Mouse (Mus musculus) small intestine, adult 2 months (tissue): Measurements from ENCODE around the gene Ccdc153. TPM values are rescaled to one million over a fixed set of nuclear protein-coding genes. Genes with fewer than 3 reads are reported as not detected.

Experiments
- H3K27ac ChIP-seq: fragments of 200-500 bp; 2 replicates; pipeline ENCODE4 v1.5.1; 2012; ENCODE audit warnings: low read depth, low read length, control low read depth, inconsistent platforms; ENCODE audit not compliant: insufficient read depth
- H3K27me3 ChIP-seq: fragments of 200-500 bp; 2 replicates; pipeline ENCODE4 v1.6.1; 2012; ENCODE audit warnings: mild to moderate bottlenecking, moderate library complexity, low read length, inconsistent platforms; ENCODE audit not compliant: control insufficient read depth, insufficient read depth
- H3K36me3 ChIP-seq: fragments of 200-500 bp; 2 replicates; pipeline ENCODE4 v1.6.1; 2012; ENCODE audit warnings: mild to moderate bottlenecking, low read length, control low read depth, inconsistent platforms; ENCODE audit not compliant: control insufficient read depth, insufficient read depth
- H3K4me1 ChIP-seq: fragments of 200-500 bp; 2 replicates; pipeline ENCODE4 v1.6.1; 2012; ENCODE audit warnings: low read length, inconsistent platforms, mixed read lengths; ENCODE audit not compliant: control insufficient read depth, insufficient read depth, insufficient read length
- H3K4me3 ChIP-seq: fragments of 200-500 bp; 2 replicates; pipeline ENCODE4 v1.5.1; 2012; ENCODE audit warnings: low read depth, mild to moderate bottlenecking, control low read depth, inconsistent platforms, low read length, moderate library complexity
- CTCF ChIP-seq: fragments of 200-500 bp; IDR thresholded peaks from 2 replicates; pipeline ENCODE4 v1.5.1; 2012; ENCODE audit warnings: low read depth, mild to moderate bottlenecking, control low read depth, inconsistent platforms, low read length, moderate library complexity, mixed read lengths; ENCODE audit not compliant: insufficient replicate concordance, insufficient read length; ENCODE audit errors: extremely low read depth
- POLR2A ChIP-seq: fragments of 200-500 bp; IDR thresholded peaks from 2 replicates; pipeline ENCODE4 v1.6.1; 2012; ENCODE audit warnings: low read depth, mild to moderate bottlenecking, control low read depth, inconsistent platforms, low read length, moderate library complexity
- WGBS: fragments of 180-500 bp; shearing (Covaris S2); methylation state at CpG from one replicate; pipeline ENCODE4 v1.1.7; 2018; 5-methylcytosine and 5-hydroxymethylcytosine counted together
- polyA plus RNA-seq: library from polyadenylated mRNA; depleted of rRNA; stranded (reverse); fragments of >200 nt; gene quantifications from 2 replicates; pipeline ENCODE4 v1.2.3, GENCODE M21; 2012; rRNA removed

The Ccdc153 gene
- polyA plus RNA-seq, 1 experiment = not detected

- Histone ChIP-seq H3K27me3 (peaks cover 22% of the 10 kb centered on the region), H3K4me3 (no peak overlapping the region), H3K36me3 (peaks cover 3% of the 10 kb centered on the region; the same call in 1 of the 2 replicates), H3K4me1 (peaks cover 10% of the 10 kb centered on the region), H3K27ac (no peak overlapping the region)
- no peak for TF ChIP-seq CTCF
- TF ChIP-seq POLR2A = no peak
- WGBS = 17% methylated on average over 6 of the region's 6 CpGs
Observed at GRCm38 (mm10) chr9:44286256-44286850, 45.9 kb downstream of the Ccdc153 start.

GRCm38 (mm10) chr9:44287003-44287400 is 46.5 kb downstream of the Ccdc153 start:
- H3K27me3 ChIP-seq = peaks cover 22% of the 10 kb centered on the region
- 33% methylated on average over 11 of the region's 11 CpGs for WGBS
- TF ChIP-seq POLR2A = no peak
- TF ChIP-seq CTCF = no peak
- H3K4me3 ChIP-seq = peak overlapping the region; percentile 51
- peaks cover 10% of the 10 kb centered on the region for H3K4me1 ChIP-seq
- H3K27ac ChIP-seq = no peak overlapping the region
- peaks cover 6% of the 10 kb centered on the region; the same call in 1 of the 2 replicates for H3K36me3 ChIP-seq

GRCm38 (mm10) chr9:44287401-44288075 is 47.1 kb downstream of the Ccdc153 start:
- H3K27ac ChIP-seq = no peak overlapping the region

GRCm38 (mm10) chr9:44288076-44288958 is 47.8 kb downstream of the Ccdc153 start, which contains the start of gene Abcg4:
Gene Abcg4 (minus strand): TSS chr9:44288615.
- Histone ChIP-seq H3K27ac (no peak within 1 kb of the TSS), H3K36me3 (peaks cover 8% of the 10 kb centered on the region; the same call in 1 of the 2 replicates), H3K4me3 (peak within 1 kb of the TSS; percentile 51), H3K27me3 (peaks cover 22% of the 10 kb centered on the region), H3K4me1 (peaks cover 10% of the 10 kb centered on the region)
- TF ChIP-seq CTCF = no peak
- no peak for TF ChIP-seq POLR2A
- 2% methylated on average over 38 of the region's 38 CpGs for WGBS

More at GRCm38 (mm10) chr9:44287401-44288075, 47.1 kb downstream of the Ccdc153 start:
- 5% methylated on average over 47 of the region's 47 CpGs for WGBS
- TF ChIP-seq POLR2A = no peak
- TF ChIP-seq CTCF = no peak
- H3K4me3 ChIP-seq = peak overlapping the region; percentile 51
- peaks cover 8% of the 10 kb centered on the region; the same call in 1 of the 2 replicates for H3K36me3 ChIP-seq
- peaks cover 22% of the 10 kb centered on the region for H3K27me3 ChIP-seq
- peaks cover 10% of the 10 kb centered on the region for H3K4me1 ChIP-seq

GRCm38 (mm10) chr9:44288959-44289291 is 48.4 kb downstream of the Ccdc153 start:
- TF ChIP-seq POLR2A (no peak), CTCF (no peak)
- Histone ChIP-seq H3K4me1 (peaks cover 10% of the 10 kb centered on the region), H3K4me3 (no peak overlapping the region), H3K36me3 (peaks cover 8% of the 10 kb centered on the region; the same call in 1 of the 2 replicates), H3K27me3 (peaks cover 22% of the 10 kb centered on the region), H3K27ac (no peak overlapping the region)
- WGBS = 24% methylated on average over 11 of the region's 11 CpGs

GRCm38 (mm10) chr9:44292490-44292889 is 52.0 kb downstream of the Ccdc153 start:
- Histone ChIP-seq H3K27me3 (peaks cover 9% of the 10 kb centered on the region), H3K36me3 (peaks cover 39% of the 10 kb centered on the region), H3K4me3 (no peak overlapping the region), H3K27ac (no peak overlapping the region), H3K4me1 (peaks cover 4% of the 10 kb centered on the region)
- WGBS = 65% methylated on average over 3 of the region's 3 CpGs
- peak; percentile 34; the same call in 1 of the 2 replicates for TF ChIP-seq CTCF
- TF ChIP-seq POLR2A = no peak

Other genes with a start within 250 kb of the Ccdc153 start
- 17.0 and 20.7 TPM in 2 replicates for gene Thy1, start 197.3 kb upstream of the Ccdc153 start, polyA plus RNA-seq
- gene Usp2, start 173.7 kb upstream of the Ccdc153 start, polyA plus RNA-seq = 12.0 and 17.7 TPM in 2 replicates
- 0.04 TPM in 2 replicates for gene Mfrp, start 138.9 kb upstream of the Ccdc153 start, polyA plus RNA-seq
- gene C1qtnf5, start 133.4 kb upstream of the Ccdc153 start, polyA plus RNA-seq = 6.4 and 7.0 TPM in 2 replicates
- gene Gm49380, start 127.2 kb upstream of the Ccdc153 start, polyA plus RNA-seq = not detected in 2 replicates
- gene Rnf26, start 127.2 kb upstream of the Ccdc153 start, polyA plus RNA-seq = 16.9 and 26.4 TPM in 2 replicates
- gene Mcam, start 106.2 kb upstream of the Ccdc153 start, polyA plus RNA-seq = 14.2 and 14.3 TPM in 2 replicates
- 2.9 and 6.9 TPM in 2 replicates for gene Cbl, start 6.6 kb upstream of the Ccdc153 start, polyA plus RNA-seq
- 9.9 and 23.6 TPM in 2 replicates for gene Pdzd3, start 10.8 kb downstream of the Ccdc153 start, polyA plus RNA-seq
- 3.1 and 7.5 TPM in 2 replicates for gene Nlrx1, start 27.9 kb downstream of the Ccdc153 start, polyA plus RNA-seq
- 1.3 and 2.0 TPM in 2 replicates for gene Abcg4, start 47.9 kb downstream of the Ccdc153 start, polyA plus RNA-seq
- gene Hinfp, start 65.0 kb downstream of the Ccdc153 start, polyA plus RNA-seq = 20.6 and 20.8 TPM in 2 replicates
- 113 and 257 TPM in 2 replicates for gene C2cd2l, start 79.6 kb downstream of the Ccdc153 start, polyA plus RNA-seq
- gene Dpagt1, start 85.3 kb downstream of the Ccdc153 start, polyA plus RNA-seq = 27.7 and 47.4 TPM in 2 replicates
- 180 and 255 TPM in 2 replicates for gene H2afx, start 94.0 kb downstream of the Ccdc153 start, polyA plus RNA-seq
- 37.0 and 44.0 TPM in 2 replicates for gene Hmbs, start 103.6 kb downstream of the Ccdc153 start, polyA plus RNA-seq
- 12.4 and 22.3 TPM in 2 replicates for gene Vps11, start 121.0 kb downstream of the Ccdc153 start, polyA plus RNA-seq
- gene Hyou1, start 138.8 kb downstream of the Ccdc153 start, polyA plus RNA-seq = 34.3 and 38.3 TPM in 2 replicates
- gene Slc37a4, start 156.2 kb downstream of the Ccdc153 start, polyA plus RNA-seq = 27.1 and 54.9 TPM in 2 replicates
- gene Rps25, start 166.5 kb downstream of the Ccdc153 start, polyA plus RNA-seq = 40.0 and 48.3 TPM in 2 replicates
- 20.0 and 36.5 TPM in 2 replicates for gene Trappc4, start 166.9 kb downstream of the Ccdc153 start, polyA plus RNA-seq
- gene Ccdc84, start 177.9 kb downstream of the Ccdc153 start, polyA plus RNA-seq = 17.8 and 21.3 TPM in 2 replicates
- gene Foxr1, start 200.5 kb downstream of the Ccdc153 start, polyA plus RNA-seq = not detected in 2 replicates
- 1.4 TPM in 2 replicates for gene Upk2, start 214.3 kb downstream of the Ccdc153 start, polyA plus RNA-seq
- 21.8 and 28.1 TPM in 2 replicates for gene Bcl9l, start 242.1 kb downstream of the Ccdc153 start, polyA plus RNA-seq